Mouse (Mus musculus) Patski (cell line): Measurements from ENCODE around the gene Nckap5l. TPM values are rescaled to one million over a fixed set of nuclear protein-coding genes. Genes with fewer than 3 reads are reported as not detected.

ENCODE experiments used
- ATAC-seq: fragments of 100-300 bp; one replicate; pipeline ENCODE4 v1.8.0; 2021
- CTCF ChIA-PET: fragments of 350-600 bp; sonication (Branson Sonifier 250); formaldehyde crosslinking; loops from one replicate; lab custom pipeline; 2022; ENCODE audit warnings: inconsistent platforms; lab: Charles Lee
- POLR2A ChIA-PET: fragments of 350-600 bp; sonication (Branson Sonifier 250); formaldehyde crosslinking; loops from one replicate; lab custom pipeline; 2022; ENCODE audit warnings: antibody characterized with exemption, inconsistent platforms; lab: Charles Lee
- DNase-seq: peaks from one replicate; pipeline ENCODE4 v3.0.0-alpha.2; 2011; ENCODE audit warnings: low read depth, low spot score
- H3K27me3 ChIP-seq: fragments of 371-371 bp; one replicate; pipeline ENCODE4 v1.5.1; 2021
- CTCF ChIP-seq: fragments of 100-300 bp; IDR thresholded peaks from one replicate; pipeline ENCODE4 v1.5.1; 2021
- in situ Hi-C: fragments of 300-500 bp; cut with MboI; formaldehyde crosslinking; loops from 3 replicates; pipeline ENCODE4 v1.11.1; 2018; ENCODE audit warnings: low pct_unique_long_range_greater_than_20kb, mixed read lengths
- polyA plus RNA-seq: library from polyadenylated mRNA; unstranded; gene quantifications from one replicate; pipeline ENCODE4 v1.2.3, GENCODE M21; 2021

The Nckap5l gene
- polyA plus RNA-seq, 1 experiment from 2014 or later = 10.8 TPM

GRCm38 (mm10) chr15:99421152-99421551 is 36.4 kb downstream of the Nckap5l start:
- in situ Hi-C loops = loop anchor here (5.0 kb wide), 1 partner anchor 46 kb away; no protein-coding TSS in a partner anchor
- DNase-seq = no peak
- H3K27me3 ChIP-seq = no peaks in the 10 kb centered on the region
- no peak for TF ChIP-seq CTCF
- ATAC-seq = no peak
- POLR2A ChIA-PET = no interaction called here
- CTCF ChIA-PET = interaction anchor here (1.9 kb wide), 1 partner anchor 50 kb away, joined by 5 read pairs; no protein-coding TSS in a partner anchor

- no peak for ATAC-seq
- no peaks in the 10 kb centered on the region for H3K27me3 ChIP-seq
- CTCF ChIA-PET = interaction anchor here (1.0 to 1.9 kb wide), 2 partner anchors 37 to 50 kb away, joined by 5 read pairs; partner anchors contain the start of gene Nckap5l
- TF ChIP-seq CTCF = no peak
- DNase-seq = no peak
- in situ Hi-C loops = loop anchor here (5.0 kb wide), 1 partner anchor 47 kb away; no protein-coding TSS in a partner anchor
- POLR2A ChIA-PET = interaction anchor here (1.1 kb wide), 1 partner anchor 47 kb away, joined by 4 read pairs; no protein-coding TSS in a partner anchor
These were observed 37.0 kb downstream of the Nckap5l start for GRCm38 (mm10) chr15:99420521-99421014.

DNA sequence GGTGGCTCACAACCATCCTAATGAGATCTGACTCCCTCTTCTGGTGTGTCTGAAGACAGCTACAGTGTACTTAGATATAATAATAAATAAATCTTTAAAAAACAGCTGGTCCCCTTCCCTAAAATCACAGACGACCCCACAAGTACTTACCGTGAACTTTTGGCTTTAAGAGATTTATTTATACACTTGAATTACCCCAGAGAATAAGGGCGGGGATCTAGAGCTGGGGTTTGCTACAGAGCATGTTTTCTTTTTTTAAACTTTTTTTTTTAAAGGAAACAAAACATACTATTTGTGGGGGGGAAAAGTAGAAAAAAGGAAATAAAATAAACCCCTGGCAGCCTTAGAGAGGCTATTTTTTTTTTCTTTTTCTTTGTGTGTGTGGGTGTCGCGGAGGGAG is 37.4 kb downstream of the Nckap5l start:
- DNase-seq (no peak), ATAC-seq (no peak)
- in situ Hi-C loops = loop anchor here (5.0 kb wide), 1 partner anchor 47 kb away; no protein-coding TSS in a partner anchor
- no peaks in the 10 kb centered on the region for H3K27me3 ChIP-seq
- ChIA-PET CTCF (interaction anchor here (1.0 to 1.9 kb wide), 3 partner anchors 38 to 51 kb away, joined by 3 to 5 read pairs (median 5); partner anchors contain the start of gene Nckap5l), POLR2A (interaction anchor here (1.1 kb wide), 1 partner anchor 48 kb away, joined by 4 read pairs; no protein-coding TSS in a partner anchor)
- no peak for TF ChIP-seq CTCF

GRCm38 (mm10) chr15:99417692-99418271 is 39.8 kb downstream of the Nckap5l start:
- no peak for TF ChIP-seq CTCF
- H3K27me3 ChIP-seq = no peaks in the 10 kb centered on the region
- DNase-seq (no peak), ATAC-seq (no peak)
- POLR2A ChIA-PET = no interaction called here
- in situ Hi-C loops = no loop called here
- CTCF ChIA-PET = interaction anchor here (1.2 to 2.5 kb wide), 2 partner anchors 23 to 58 kb away, joined by 3 to 7 read pairs; no protein-coding TSS in a partner anchor

GRCm38 (mm10) chr15:99416957-99417356 is 40.6 kb downstream of the Nckap5l start:
- ATAC-seq = no peak
- DNase-seq = no peak
- no peak for TF ChIP-seq CTCF
- H3K27me3 ChIP-seq = no peaks in the 10 kb centered on the region
- in situ Hi-C loops = no loop called here
- ChIA-PET CTCF (interaction anchor here (0.6 to 4.3 kb wide), 20 partner anchors 10 to 233 kb away, joined by 3 to 64 read pairs (median 5); partner anchors contain the start of genes Nckap5l and Tmbim6), POLR2A (interaction anchor here (1.1 to 1.4 kb wide), 2 partner anchors 15 to 54 kb away, joined by 3 to 4 read pairs; no protein-coding TSS in a partner anchor)

DNA sequence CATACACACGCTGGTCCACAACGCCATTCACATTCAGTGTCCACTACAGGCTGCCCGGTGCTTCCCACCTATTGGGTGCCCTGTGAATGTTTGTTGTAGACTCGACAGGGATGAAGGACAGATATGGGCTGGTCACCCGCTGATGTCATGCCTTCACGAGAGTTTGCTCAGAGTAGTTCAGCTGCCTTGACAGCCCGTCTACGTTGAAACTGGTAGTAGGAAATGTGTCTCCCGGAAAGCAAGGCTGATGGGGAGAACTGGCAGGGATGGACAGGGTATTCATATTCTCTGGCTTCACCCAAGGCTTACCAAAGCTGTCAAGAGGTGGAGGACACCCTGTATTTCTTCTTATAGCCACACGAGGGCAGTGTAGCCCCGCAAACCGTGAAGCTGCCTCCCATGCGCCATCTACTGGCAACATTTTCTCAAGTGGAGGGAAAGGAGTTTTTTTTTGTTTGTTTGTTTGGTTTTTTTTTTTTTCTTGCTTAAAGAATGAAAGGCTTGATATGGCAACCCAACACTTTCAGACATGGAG is 41.1 kb downstream of the Nckap5l start:
- no peaks in the 10 kb centered on the region for H3K27me3 ChIP-seq
- DNase-seq (no peak), ATAC-seq (peak; percentile 44)
- ChIA-PET POLR2A (interaction anchor here (0.7 to 1.4 kb wide), 5 partner anchors 14 to 372 kb away, joined by 3 to 4 read pairs (median 4); no protein-coding TSS in a partner anchor), CTCF (interaction anchor here (1.0 to 4.3 kb wide), 21 partner anchors 11 to 233 kb away, joined by 3 to 64 read pairs (median 5); partner anchors contain the start of genes Nckap5l and Tmbim6)
- in situ Hi-C loops = no loop called here
- TF ChIP-seq CTCF = no peak

- POLR2A ChIA-PET = interaction anchor here (0.7 to 1.4 kb wide), 4 partner anchors 17 to 373 kb away, joined by 3 to 4 read pairs (median 4); no protein-coding TSS in a partner anchor
- TF ChIP-seq CTCF = no peak
- ATAC-seq (no peak), DNase-seq (no peak)
- CTCF ChIA-PET = interaction anchor here (0.9 to 4.3 kb wide), 24 partner anchors 11 to 296 kb away, joined by 3 to 64 read pairs (median 4); partner anchors contain the start of genes Nckap5l and Tmbim6
- in situ Hi-C loops = no loop called here
- H3K27me3 ChIP-seq = no peaks in the 10 kb centered on the region
These were observed 41.8 kb downstream of the Nckap5l start for GRCm38 (mm10) chr15:99415793-99416192.

DNA sequence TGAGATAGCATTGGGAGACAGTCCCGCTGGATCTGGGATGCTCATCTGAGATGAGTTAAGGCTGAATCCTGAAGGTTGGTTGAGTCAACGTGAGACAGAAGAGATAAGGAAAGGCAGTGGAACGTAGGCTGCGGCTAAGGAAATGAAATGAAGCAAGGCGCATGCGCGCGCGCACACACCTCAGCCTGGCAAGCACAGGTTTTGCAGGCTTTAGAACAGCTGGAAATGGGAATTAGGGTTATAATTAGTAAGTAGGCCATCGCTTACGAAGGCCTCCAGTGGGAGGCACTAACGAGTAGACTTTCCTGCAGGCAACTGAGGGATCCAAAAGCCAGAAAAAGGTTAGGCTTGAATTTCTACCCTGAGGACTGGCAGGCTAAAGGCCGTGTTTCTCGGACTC is 45.8 kb downstream of the Nckap5l start:
- no peaks in the 10 kb centered on the region for H3K27me3 ChIP-seq
- ATAC-seq (no peak), DNase-seq (no peak)
- ChIA-PET POLR2A (interaction anchor here (1.1 to 1.2 kb wide), 2 partner anchors 10 to 27 kb away, joined by 3 read pairs; no protein-coding TSS in a partner anchor), CTCF (interaction anchor here (1.6 kb wide), 1 partner anchor 59 kb away, joined by 4 read pairs; no protein-coding TSS in a partner anchor)
- no peak for TF ChIP-seq CTCF
- in situ Hi-C loops = no loop called here

DNA sequence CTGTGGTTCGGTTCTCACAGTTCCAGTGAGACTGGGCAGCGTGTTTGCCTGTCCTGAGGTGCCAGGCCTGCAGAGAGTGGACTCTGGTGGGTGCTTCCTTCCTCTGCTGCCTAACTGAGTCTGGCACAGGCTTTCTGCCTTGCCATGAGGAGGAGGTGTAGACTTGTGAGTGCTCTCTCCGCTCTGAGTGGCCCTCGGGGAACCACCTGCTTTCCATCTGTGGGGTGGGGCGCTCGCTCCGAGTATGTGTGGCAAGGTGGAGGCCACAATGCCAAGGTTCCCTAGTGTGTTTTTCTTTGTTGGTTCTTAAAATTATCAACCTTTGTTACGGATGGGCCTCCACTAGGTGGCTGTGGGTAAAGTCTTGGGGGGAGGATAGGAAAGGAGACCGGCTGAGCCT is 48.7 kb downstream of the Nckap5l start:
- no peaks in the 10 kb centered on the region for H3K27me3 ChIP-seq
- DNase-seq (no peak), ATAC-seq (no peak)
- no peak for TF ChIP-seq CTCF
- POLR2A ChIA-PET = no interaction called here
- CTCF ChIA-PET = no interaction called here
- in situ Hi-C loops = no loop called here

- no peak for DNase-seq
- CTCF ChIA-PET = interaction anchor here (0.9 to 4.8 kb wide), 2 partner anchors 9 to 89 kb away, joined by 3 to 21 read pairs; no protein-coding TSS in a partner anchor
- ATAC-seq = no peak
- H3K27me3 ChIP-seq = no peaks in the 10 kb centered on the region
- in situ Hi-C loops = no loop called here
- no peak for TF ChIP-seq CTCF
- POLR2A ChIA-PET = no interaction called here
These were observed 50.5 kb downstream of the Nckap5l start for GRCm38 (mm10) chr15:99406986-99407570.
